Mouse (Mus musculus) stomach, embryonic 16.5 days (tissue): Measurements from ENCODE around the gene Opn4. TPM values are rescaled to one million over a fixed set of nuclear protein-coding genes. Genes with fewer than 3 reads are reported as not detected.

ENCODE experiments used
- ATAC-seq: fragments of 200-750 bp; cut with Nextera tagmentation; 2 replicates; pipeline ENCODE4 v1.8.0; 2017; ENCODE audit warnings: moderate number of reproducible peaks, moderate TSS enrichment; ENCODE audit not compliant: insufficient read depth, low FRiP score
- H3K27ac ChIP-seq: fragments of 300-500 bp; sonication (generic); 2 replicates; pipeline ENCODE4 v1.5.1; 2014; ENCODE audit warnings: low read length
- H3K27me3 ChIP-seq: fragments of 300-500 bp; sonication (generic); 2 replicates; pipeline ENCODE4 v1.6.1; 2014; ENCODE audit warnings: low read length, control low read depth, mixed read lengths; ENCODE audit not compliant: control insufficient read depth, insufficient read depth
- H3K36me3 ChIP-seq: fragments of 300-500 bp; sonication (generic); 2 replicates; pipeline ENCODE4 v1.6.1; 2014; ENCODE audit warnings: low read length; ENCODE audit not compliant: control insufficient read depth, insufficient read depth
- H3K4me1 ChIP-seq: fragments of 300-500 bp; sonication (generic); 2 replicates; pipeline ENCODE4 v1.6.1; 2014; ENCODE audit warnings: low read length, control low read depth, mixed read lengths; ENCODE audit not compliant: control insufficient read depth, insufficient read depth
- H3K4me2 ChIP-seq: fragments of 300-500 bp; sonication (generic); 2 replicates; pipeline ENCODE4 v1.6.1; 2014; ENCODE audit warnings: low read depth, low read length, mixed read lengths
- H3K4me3 ChIP-seq: fragments of 300-500 bp; sonication (generic); replicated peaks from 2 replicates; pipeline ENCODE4 v1.5.1; 2014; ENCODE audit warnings: mild to moderate bottlenecking, low read length
- H3K9ac ChIP-seq: fragments of 300-500 bp; sonication (generic); 2 replicates; pipeline ENCODE4 v1.6.1; 2014; ENCODE audit warnings: low read length
- H3K9me3 ChIP-seq: fragments of 300-500 bp; sonication (generic); replicated peaks from 2 replicates; pipeline ENCODE4 v1.6.1; 2016; ENCODE audit warnings: low read length, control low read depth; ENCODE audit not compliant: control insufficient read depth
- WGBS: fragments of 180-500 bp; shearing (Covaris S2); extraction: QIAGEN DNeasy Blood & Tissue Kit; methylation state at CpG from one replicate; pipeline ENCODE4 v1.1.7; 2014; 5-methylcytosine and 5-hydroxymethylcytosine counted together
- polyA plus RNA-seq: library from polyadenylated mRNA; unstranded; fragments of >200 nt; fragmentation: Nextera tagmentation; extraction: Ambion mirVana; gene quantifications from 2 replicates; pipeline ENCODE4 v1.2.1, GENCODE M21; 2015

Gene Opn4
- polyA plus RNA-seq, 1 experiment from 2014 or later: 0.06 TPM

DNA sequence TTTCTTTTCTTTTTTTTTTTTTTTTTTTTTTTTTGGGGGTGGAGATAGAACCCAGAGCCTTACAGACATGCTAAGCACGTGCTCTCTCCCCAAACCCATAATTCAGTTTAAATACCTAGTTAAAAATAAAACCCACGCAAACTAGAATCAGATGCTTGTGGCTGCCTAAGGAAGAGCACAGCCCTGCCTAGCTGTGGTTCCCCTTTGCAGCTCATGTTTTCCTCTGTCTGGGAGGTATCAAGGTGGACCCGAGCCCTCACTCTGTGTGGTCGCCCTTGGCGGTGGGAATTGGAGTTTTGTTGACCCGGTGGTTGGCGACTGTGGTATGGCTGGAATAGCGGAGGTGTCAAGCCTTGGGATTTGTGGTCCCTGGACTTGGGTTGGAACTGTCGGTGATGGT lies 41.0 kb downstream of the Opn4 start:
- Histone ChIP-seq H3K4me1 (no peaks in the 10 kb centered on the region), H3K27ac (no peak overlapping the region), H3K9ac (no peak overlapping the region), H3K27me3 (no peaks in the 10 kb centered on the region), H3K4me2 (no peak overlapping the region), H3K4me3 (no peak overlapping the region), H3K9me3 (no peaks in the 10 kb centered on the region), H3K36me3 (no peaks in the 10 kb centered on the region)
- WGBS: 82% methylated on average over 9 of the region's 9 CpGs
- no peak for ATAC-seq

DNA sequence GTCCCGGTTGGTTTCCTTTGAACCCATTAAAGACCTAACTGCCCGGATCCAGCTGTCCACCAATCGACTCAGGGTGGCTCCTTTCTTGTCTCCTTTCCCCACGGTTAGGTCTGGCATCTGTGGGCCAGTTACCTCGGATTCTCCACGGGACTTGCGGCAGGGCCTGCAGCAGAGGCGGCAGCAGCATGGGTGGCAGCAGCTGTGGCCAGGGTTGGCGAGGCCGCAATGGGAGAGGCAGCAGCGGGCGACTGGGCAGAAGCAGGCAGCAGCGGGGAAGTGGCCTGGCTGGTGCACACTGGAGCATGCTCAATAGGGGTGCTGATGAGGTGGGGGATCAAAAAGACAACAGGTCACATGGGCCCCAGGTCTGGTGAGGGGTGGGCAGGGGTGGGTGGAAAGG lies 44.7 kb downstream of the Opn4 start:
- no peak for ATAC-seq
- H3K4me3 ChIP-seq: no peak overlapping the region
- H3K9ac ChIP-seq: no peak overlapping the region
- 70% methylated on average over 13 of the region's 13 CpGs for WGBS
- H3K9me3 ChIP-seq: no peaks in the 10 kb centered on the region
- no peaks in the 10 kb centered on the region for H3K36me3 ChIP-seq
- H3K27ac ChIP-seq: no peak overlapping the region
- no peak overlapping the region for H3K4me2 ChIP-seq
- no peaks in the 10 kb centered on the region for H3K4me1 ChIP-seq
- H3K27me3 ChIP-seq: no peaks in the 10 kb centered on the region

DNA sequence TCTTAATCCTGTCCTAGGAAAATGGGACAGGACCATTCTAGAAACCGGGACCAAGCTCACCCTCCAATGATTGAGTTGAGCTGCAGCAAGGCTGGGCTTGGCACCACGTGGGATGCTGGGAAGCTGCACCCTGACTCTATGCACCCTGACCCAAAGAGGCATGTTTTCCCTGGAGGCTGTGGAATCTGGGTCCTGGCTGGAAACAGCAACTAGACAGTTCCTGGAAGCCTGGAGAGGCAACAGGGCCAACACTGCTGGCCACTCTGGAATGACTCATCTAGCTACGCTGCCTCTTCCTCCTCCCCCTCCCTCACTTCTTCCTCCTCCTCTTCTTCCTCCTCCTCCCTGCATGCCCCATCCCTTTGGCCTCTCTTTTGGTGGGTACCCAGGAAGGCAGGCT lies 45.9 kb downstream of the Opn4 start:
- 55% methylated on average over 3 of the region's 3 CpGs for WGBS
- H3K4me1 ChIP-seq: no peaks in the 10 kb centered on the region
- H3K27me3 ChIP-seq: no peaks in the 10 kb centered on the region
- H3K36me3 ChIP-seq: no peaks in the 10 kb centered on the region
- no peak overlapping the region for H3K4me2 ChIP-seq
- no peak for ATAC-seq
- H3K9ac ChIP-seq: no peak overlapping the region
- H3K27ac ChIP-seq: no peak overlapping the region
- H3K4me3 ChIP-seq: no peak overlapping the region
- H3K9me3 ChIP-seq: no peaks in the 10 kb centered on the region

DNA sequence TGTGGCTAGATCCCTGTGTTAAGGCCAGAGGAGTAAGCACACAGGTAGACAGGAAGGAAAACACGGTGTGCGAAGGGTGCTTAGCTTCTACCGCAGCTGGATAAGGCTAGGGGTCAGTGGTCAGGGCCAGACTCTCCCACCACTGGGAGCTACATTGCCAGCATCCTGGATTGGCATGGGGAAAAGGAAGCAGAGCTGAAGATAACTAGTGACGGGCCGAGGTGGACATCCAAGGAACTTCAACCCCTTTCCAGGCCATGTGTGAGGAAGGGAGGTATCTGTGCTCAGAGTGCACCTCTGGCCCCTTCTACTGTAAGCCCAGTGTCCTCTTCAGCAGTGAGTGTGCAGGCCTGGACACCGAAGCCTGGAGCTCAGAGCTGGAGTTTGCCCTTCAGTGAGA lies 46.5 kb downstream of the Opn4 start:
- H3K4me3 ChIP-seq: no peak overlapping the region
- WGBS: 78% methylated on average over 6 of the region's 6 CpGs
- H3K36me3 ChIP-seq: no peaks in the 10 kb centered on the region
- no peaks in the 10 kb centered on the region for H3K27me3 ChIP-seq
- no peak overlapping the region for H3K4me2 ChIP-seq
- H3K9me3 ChIP-seq: no peaks in the 10 kb centered on the region
- H3K27ac ChIP-seq: no peak overlapping the region
- no peaks in the 10 kb centered on the region for H3K4me1 ChIP-seq
- no peak overlapping the region for H3K9ac ChIP-seq
- no peak for ATAC-seq

DNA sequence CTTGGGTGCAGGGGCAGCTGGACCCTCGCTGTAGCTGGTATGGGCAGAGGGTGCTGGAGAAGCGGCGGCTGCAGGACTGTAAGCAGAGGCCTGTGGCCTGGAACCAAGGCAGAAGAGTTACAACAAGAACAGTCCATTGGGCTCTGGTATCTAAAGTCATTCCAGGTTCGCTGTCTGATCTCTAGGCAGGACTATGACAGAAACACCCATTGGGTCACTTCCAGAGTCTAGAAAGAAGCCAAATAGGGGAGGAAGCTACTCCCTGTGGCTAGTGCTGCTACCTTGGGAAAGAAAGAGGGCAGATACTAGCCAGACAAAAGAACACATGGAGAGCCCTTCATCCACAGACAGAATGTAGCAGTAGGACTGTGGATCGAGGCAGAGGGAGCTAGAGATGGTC lies 47.7 kb downstream of the Opn4 start:
- Histone ChIP-seq H3K27ac (no peak overlapping the region), H3K27me3 (no peaks in the 10 kb centered on the region), H3K36me3 (no peaks in the 10 kb centered on the region), H3K4me1 (peaks cover 5% of the 10 kb centered on the region; the same call in 1 of the 2 replicates), H3K9me3 (no peaks in the 10 kb centered on the region), H3K9ac (no peak overlapping the region), H3K4me2 (no peak overlapping the region), H3K4me3 (no peak overlapping the region)
- ATAC-seq: no peak
- WGBS: 90% methylated on average over 5 of the region's 5 CpGs

DNA sequence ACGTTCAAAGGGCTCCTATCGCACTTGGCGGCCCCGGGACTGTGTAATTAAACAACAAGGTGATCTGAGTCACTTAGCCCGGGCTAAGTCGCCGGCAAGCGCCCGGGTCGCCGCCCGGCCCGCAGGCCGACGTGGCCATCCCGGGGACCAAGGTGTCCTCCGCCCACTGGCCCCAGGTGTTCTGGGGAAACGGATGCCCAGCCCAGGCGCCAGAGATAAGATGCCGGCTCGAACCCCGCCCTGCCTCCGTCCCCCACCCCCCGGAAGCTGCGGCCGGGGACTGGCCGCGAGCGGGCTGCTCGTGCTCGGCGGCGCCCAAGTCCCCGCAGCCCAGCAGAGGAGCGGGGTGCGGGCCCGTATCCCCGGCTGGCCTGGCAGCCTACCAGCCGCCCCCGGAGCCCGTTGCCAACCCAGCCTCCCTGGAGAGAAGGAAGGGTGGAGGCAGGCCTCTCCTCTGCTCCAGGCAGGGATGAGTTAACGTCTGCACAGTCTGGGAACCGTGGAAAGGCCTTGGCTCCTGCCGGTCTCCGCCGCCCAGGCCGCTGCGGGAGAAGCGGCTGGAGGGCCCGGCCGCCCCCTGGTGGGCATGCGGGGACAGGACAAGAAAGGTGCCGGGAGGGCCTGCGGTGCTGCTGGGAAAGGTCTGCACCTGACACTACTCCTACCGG lies 50.8 kb downstream of the Opn4 start:
- Histone ChIP-seq H3K9ac (peak overlapping the region; percentile 83), H3K4me2 (peak overlapping the region; percentile 69), H3K36me3 (no peaks in the 10 kb centered on the region), H3K4me1 (peaks cover 15% of the 10 kb centered on the region), H3K9me3 (no peaks in the 10 kb centered on the region), H3K27ac (peak overlapping the region; percentile 97), H3K27me3 (no peaks in the 10 kb centered on the region), H3K4me3 (peak overlapping the region; percentile 59)
- ATAC-seq: peak; percentile 93
- WGBS: under 1% methylated on average over 55 of the region's 55 CpGs

DNA sequence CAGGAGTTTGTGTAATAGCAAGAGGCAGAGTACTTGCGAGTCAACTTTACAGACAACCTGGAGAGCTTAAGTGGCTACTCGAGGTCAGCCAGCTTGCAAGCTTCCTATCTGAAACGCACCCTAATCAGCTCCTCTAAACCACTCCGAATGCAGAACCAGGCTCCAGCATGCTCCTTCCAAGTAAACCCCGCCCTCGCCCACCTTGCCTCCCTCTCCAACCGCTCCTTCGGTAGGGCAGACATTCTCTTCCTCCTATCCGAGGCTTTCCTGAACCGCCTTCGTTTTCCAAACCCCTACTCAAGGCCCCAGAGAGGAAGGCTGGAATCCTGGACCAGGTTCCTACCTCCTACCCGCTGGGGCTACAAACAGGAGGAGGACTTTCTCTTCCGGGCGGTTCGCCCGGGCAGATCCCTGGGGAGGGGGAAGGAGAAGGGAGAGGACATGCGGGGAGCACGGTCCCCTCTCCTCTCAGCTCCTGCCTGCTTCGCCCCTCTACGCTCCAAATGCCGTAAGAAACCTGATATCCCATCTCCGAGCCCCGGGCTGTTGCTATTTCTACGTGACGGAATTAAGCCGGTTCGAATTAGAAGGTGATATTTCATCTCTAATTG lies 51.4 kb downstream of the Opn4 start:
- H3K9me3 ChIP-seq: no peaks in the 10 kb centered on the region
- peak overlapping the region; percentile 69 for H3K4me2 ChIP-seq
- peak overlapping the region; percentile 83 for H3K9ac ChIP-seq
- H3K4me3 ChIP-seq: peak overlapping the region; percentile 59
- no peaks in the 10 kb centered on the region for H3K36me3 ChIP-seq
- WGBS: under 1% methylated on average over 27 of the region's 27 CpGs
- H3K27ac ChIP-seq: peak overlapping the region; percentile 97
- peak; percentile 70 for ATAC-seq
- H3K27me3 ChIP-seq: no peaks in the 10 kb centered on the region
- H3K4me1 ChIP-seq: peaks cover 18% of the 10 kb centered on the region

DNA sequence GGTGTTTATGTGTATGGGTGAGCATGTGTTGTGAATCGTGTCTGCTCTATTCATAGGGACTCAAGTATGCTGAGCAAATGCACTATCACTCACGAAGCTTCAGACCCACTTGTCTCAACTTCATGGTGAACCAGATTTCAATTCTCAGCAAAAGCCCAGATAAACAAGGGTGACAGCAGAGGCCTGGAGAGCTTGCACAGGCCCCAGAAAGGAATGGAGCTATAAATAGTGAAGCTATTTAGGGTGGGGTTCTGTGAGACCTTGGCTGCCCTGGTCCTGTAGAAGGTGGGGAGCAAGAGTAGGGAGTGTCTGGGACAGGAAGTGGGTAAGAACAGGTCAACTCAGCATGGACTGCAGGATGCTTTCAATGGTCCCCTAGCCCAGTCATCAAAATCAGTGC lies 55.4 kb downstream of the Opn4 start:
- Histone ChIP-seq H3K4me2 (no peak overlapping the region), H3K36me3 (no peaks in the 10 kb centered on the region), H3K27ac (peak overlapping the region; percentile 66; the same call in 1 of the 2 replicates), H3K9me3 (no peaks in the 10 kb centered on the region), H3K4me1 (peaks cover 21% of the 10 kb centered on the region), H3K27me3 (no peaks in the 10 kb centered on the region), H3K4me3 (no peak overlapping the region), H3K9ac (no peak overlapping the region)
- WGBS: 52% methylated on average over 2 of the region's 2 CpGs
- no peak for ATAC-seq

DNA sequence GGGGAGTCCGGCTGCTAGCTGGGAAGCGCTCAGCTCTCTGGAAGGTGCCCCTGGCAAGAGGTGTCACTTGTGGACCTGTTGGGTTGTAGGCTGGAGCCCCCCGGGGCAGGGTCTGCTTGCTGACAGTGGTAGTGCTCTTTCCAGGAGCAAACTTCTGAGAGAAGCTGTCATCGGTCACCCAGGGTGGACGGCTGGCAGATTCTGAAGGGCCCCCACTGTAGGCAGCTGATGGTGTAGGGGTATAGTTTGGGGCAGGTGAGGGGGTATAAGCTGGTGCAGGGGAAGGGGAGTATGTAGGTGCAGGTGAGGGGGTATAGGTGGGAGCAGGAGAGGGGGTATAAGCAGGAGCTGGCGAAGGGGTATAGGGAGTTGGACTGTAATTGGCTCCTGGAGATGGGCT lies 55.9 kb downstream of the Opn4 start:
- 84% methylated on average over 6 of the region's 6 CpGs for WGBS
- ATAC-seq: no peak

More for the DNA sequence above, 55.9 kb downstream of the Opn4 start:
- H3K9me3 ChIP-seq: no peaks in the 10 kb centered on the region
- H3K9ac ChIP-seq: 0 out of 2 replicates have a peak overlapping the region, but pooled peaks have one; percentile 7
- H3K4me2 ChIP-seq: no peak overlapping the region
- H3K27ac ChIP-seq: peak overlapping the region; percentile 66
- H3K4me3 ChIP-seq: no peak overlapping the region
- H3K36me3 ChIP-seq: no peaks in the 10 kb centered on the region
- peaks cover 21% of the 10 kb centered on the region for H3K4me1 ChIP-seq
- H3K27me3 ChIP-seq: no peaks in the 10 kb centered on the region
